Mouse (Mus musculus) kidney, embryonic 16.5 days (tissue): Measurements from ENCODE around the gene Fer1l5. TPM values are rescaled to one million over a fixed set of nuclear protein-coding genes. Genes with fewer than 3 reads are reported as not detected.
A peak's percentile ranks its signal among the peaks of the same experiment; 100 is the strongest.

Experiments
- ATAC-seq: fragments of 200-750 bp; cut with Nextera tagmentation; 2 replicates; pipeline ENCODE4 v1.8.0; 2017; ENCODE audit warnings: moderate TSS enrichment; ENCODE audit not compliant: low FRiP score, low TSS enrichment
- H3K27ac ChIP-seq: fragments of 300-500 bp; sonication (generic); 2 replicates; pipeline ENCODE4 v1.5.1; 2014; ENCODE audit warnings: low read length
- H3K27me3 ChIP-seq: fragments of 300-500 bp; sonication (generic); 2 replicates; pipeline ENCODE4 v1.6.1; 2014; ENCODE audit warnings: low read length, control low read depth, mixed read lengths; ENCODE audit not compliant: insufficient read depth
- H3K36me3 ChIP-seq: fragments of 300-500 bp; sonication (generic); 2 replicates; pipeline ENCODE4 v1.6.1; 2014; ENCODE audit warnings: low read length, control low read depth, mixed read lengths; ENCODE audit not compliant: insufficient read depth
- H3K4me1 ChIP-seq: fragments of 300-500 bp; sonication (generic); 2 replicates; pipeline ENCODE4 v1.6.1; 2014; ENCODE audit warnings: low read length, control low read depth, mixed read lengths; ENCODE audit not compliant: insufficient read depth
- H3K4me2 ChIP-seq: fragments of 300-500 bp; sonication (generic); replicated peaks from 2 replicates; pipeline ENCODE4 v1.6.1; 2014; ENCODE audit warnings: low read depth, low read length
- H3K4me3 ChIP-seq: fragments of 300-500 bp; sonication (generic); 2 replicates; pipeline ENCODE4 v1.5.1; 2014; ENCODE audit warnings: mild to moderate bottlenecking, low read length
- H3K9ac ChIP-seq: fragments of 300-500 bp; sonication (generic); replicated peaks from 2 replicates; pipeline ENCODE4 v1.6.1; 2014; ENCODE audit warnings: low read length
- H3K9me3 ChIP-seq: fragments of 300-500 bp; sonication (generic); 2 replicates; pipeline ENCODE4 v1.6.1; 2016; ENCODE audit warnings: low read length, control low read depth
- WGBS: fragments of 180-500 bp; shearing (Covaris S2); extraction: QIAGEN DNeasy Blood & Tissue Kit; methylation state at CpG from one replicate; pipeline ENCODE4 v1.1.7; 2014; 5-methylcytosine and 5-hydroxymethylcytosine counted together
- polyA plus RNA-seq: library from polyadenylated mRNA; unstranded; fragments of >200 nt; fragmentation: Nextera tagmentation; extraction: Ambion mirVana; gene quantifications from 2 replicates; pipeline ENCODE4 v1.2.1, GENCODE M21; 2015

Fer1l5 gene
- 1.3 and 1.7 TPM in 2 replicates for polyA plus RNA-seq

DNA sequence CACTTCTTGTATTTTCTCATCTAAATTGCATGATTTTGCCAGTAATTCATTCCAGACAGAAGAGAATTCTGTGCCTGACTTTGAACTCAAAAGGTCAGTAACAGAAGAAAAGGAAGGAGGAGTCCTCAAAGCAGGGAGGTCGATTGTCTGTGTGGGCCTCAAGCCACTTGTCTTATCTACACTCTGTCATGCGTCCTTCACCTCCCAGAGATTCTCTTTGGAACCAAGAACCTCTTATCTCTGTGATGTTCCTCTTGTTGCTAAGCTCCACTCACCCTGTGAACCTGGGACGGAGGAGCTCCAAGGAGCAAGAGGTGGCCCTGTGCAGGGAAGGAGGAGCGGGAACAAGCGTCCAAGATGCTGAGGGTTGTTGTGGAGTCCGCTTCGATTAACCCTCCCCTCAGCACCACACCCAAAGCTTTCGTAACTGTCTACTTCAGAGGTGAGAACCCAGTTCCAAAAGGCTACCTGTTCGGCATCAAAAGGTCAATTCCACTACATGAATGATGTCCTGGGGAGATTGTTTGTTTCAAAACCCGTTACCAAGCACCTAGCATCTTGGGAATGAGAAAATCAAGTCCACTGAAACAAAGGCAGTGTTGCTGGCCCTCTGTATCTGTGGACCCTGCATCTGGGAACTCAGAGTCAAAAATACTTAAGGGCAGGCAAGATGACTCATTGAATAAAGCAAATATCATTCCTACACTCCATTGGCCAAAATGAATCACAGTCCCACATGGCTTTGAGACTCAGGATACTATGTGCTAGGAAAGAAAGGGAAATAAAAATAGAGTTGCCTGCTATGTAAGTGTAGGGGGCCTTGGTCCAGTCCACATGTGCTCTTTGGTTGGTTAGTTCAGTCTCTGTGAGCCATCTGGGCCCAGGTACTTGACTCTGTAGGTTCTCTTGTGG, at the start of gene Fer1l5:
Gene Fer1l5 (plus strand): TSS at position 358 of the 912 bp plus-strand sequence.
- H3K27me3 ChIP-seq: no peaks in the 10 kb centered on the region
- H3K9me3 ChIP-seq: no peaks in the 10 kb centered on the region
- no peak within 1 kb of the TSS for H3K9ac ChIP-seq
- H3K4me2 ChIP-seq: no peak within 1 kb of the TSS
- peaks cover 10% of the 10 kb centered on the region for H3K4me1 ChIP-seq
- H3K36me3 ChIP-seq: no peaks in the 10 kb centered on the region
- ATAC-seq: no peak
- no peak within 1 kb of the TSS for H3K4me3 ChIP-seq
- WGBS: 77% methylated on average over 10 of the region's 10 CpGs
- no peak within 1 kb of the TSS for H3K27ac ChIP-seq

DNA sequence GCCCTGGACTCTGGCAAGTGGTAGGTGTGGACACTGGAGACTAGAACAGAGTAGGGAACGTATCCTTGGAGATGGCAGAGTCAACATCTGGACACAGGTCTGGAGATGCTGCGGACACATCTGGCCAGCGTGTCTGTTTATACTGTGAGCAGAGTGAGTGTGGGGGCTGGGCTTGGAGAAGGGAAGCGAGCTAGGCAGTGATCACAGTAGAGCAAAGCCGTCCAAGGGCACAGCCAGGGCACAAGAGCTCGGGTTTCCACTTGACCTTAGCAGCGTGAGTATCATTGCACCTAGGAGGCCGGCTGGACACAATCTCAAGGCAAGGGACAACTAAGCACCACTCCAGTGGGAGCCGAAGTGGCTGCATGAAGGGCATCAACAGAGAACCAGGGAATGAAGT, 49.0 kb upstream of the Fer1l5 start:
- H3K27me3 ChIP-seq: no peaks in the 10 kb centered on the region
- no peak overlapping the region for H3K4me2 ChIP-seq
- H3K9me3 ChIP-seq: no peaks in the 10 kb centered on the region
- 26% methylated on average over 9 of the region's 9 CpGs for WGBS
- H3K9ac ChIP-seq: no peak overlapping the region
- peaks cover 8% of the 10 kb centered on the region; the same call in 1 of the 2 replicates for H3K4me1 ChIP-seq
- no peak overlapping the region for H3K4me3 ChIP-seq
- H3K27ac ChIP-seq: no peak overlapping the region
- peak; percentile 47 for ATAC-seq
- H3K36me3 ChIP-seq: peaks cover 8% of the 10 kb centered on the region

DNA sequence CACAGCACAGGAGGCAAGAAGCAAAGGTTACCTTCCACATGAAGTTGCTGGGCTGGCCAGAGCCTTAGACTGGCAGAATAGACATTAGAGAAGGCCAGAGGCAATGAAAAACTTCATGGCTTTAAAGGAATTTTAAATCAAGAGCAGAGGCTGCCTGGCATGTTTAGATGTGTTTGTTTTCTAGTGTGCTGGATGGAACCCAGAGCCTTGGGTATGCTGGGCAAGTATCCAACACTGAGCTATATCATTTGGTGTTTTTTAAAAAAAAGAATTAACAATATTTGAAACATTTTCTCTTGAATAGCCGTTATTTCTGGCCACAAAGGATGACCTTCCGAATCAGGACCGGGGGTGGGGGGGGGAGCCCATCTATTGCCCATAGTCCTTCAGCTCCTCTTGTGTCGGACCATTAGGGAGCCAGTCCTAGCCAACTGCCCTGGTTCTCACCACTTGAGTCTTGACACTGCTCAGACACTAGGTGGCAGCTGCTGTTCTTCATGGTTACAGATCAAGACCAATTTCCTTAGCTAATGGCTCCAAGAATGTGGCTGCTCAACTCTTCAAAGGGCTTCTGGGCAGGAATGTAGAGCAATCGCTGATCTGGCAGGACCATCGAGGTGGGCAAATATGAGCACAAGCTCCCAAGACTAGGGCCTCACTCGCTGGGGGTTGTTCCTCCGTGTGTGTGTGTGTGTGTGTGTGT, 48.2 kb upstream of the Fer1l5 start:
- Histone ChIP-seq H3K36me3 (peaks cover 7% of the 10 kb centered on the region; the same call in 1 of the 2 replicates), H3K4me3 (no peak overlapping the region), H3K27me3 (no peaks in the 10 kb centered on the region), H3K4me1 (peaks cover 8% of the 10 kb centered on the region; the same call in 1 of the 2 replicates), H3K9ac (no peak overlapping the region), H3K9me3 (no peaks in the 10 kb centered on the region), H3K4me2 (no peak overlapping the region), H3K27ac (no peak overlapping the region)
- WGBS: 39% methylated on average over 8 of the region's 8 CpGs
- no peak; the same call in 1 of the 2 replicates for ATAC-seq

DNA sequence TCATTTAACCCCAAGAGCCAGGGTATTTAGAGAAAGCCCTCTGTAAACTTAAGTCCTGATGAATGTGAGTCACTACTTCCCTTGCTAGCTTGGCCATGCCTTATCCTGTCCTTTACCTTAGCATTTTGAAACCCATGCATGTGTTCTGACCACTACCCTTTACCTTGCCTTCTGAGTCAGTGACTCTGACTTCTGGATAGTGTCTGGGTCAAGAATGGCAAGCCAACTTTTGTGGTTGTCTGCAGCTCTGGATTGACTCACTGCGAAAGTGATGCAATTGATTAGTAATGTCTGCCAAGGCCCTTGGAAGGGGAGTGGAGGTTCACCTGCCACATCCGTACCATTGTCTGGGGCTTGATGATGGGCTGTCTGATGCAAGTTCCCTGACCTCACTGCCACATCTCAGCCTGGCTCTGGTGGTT, 46.2 kb upstream of the Fer1l5 start:
- 95% methylated on average over 2 of the region's 2 CpGs for WGBS
- no peak for ATAC-seq
- Histone ChIP-seq H3K4me2 (no peak overlapping the region), H3K9ac (no peak overlapping the region), H3K4me1 (peaks cover 8% of the 10 kb centered on the region; the same call in 1 of the 2 replicates), H3K27me3 (no peaks in the 10 kb centered on the region), H3K9me3 (no peaks in the 10 kb centered on the region), H3K36me3 (peaks cover 8% of the 10 kb centered on the region; the same call in 1 of the 2 replicates), H3K27ac (no peak overlapping the region), H3K4me3 (no peak overlapping the region)

DNA sequence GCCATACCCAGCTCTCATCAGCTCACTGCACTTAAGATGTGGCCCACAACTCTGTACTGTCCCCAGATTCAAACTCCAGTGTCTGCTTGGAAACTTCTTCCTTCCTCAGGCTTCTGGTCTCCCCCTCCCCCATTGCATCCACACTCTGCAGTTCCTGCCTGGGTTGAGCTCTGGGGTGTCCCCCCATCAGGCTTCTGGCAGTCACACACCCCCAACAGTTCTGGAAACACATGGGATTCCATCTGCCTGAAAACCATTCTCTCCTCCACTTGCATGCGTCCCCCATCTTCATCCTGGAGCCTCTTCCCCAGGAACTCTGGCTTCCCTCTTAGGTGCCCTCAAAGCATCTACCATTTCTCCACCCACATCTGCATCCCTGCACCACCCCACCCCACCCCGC, 45.3 kb upstream of the Fer1l5 start:
- 100% methylated on average over 2 of the region's 2 CpGs for WGBS
- Histone ChIP-seq H3K9me3 (no peaks in the 10 kb centered on the region), H3K4me3 (no peak overlapping the region), H3K36me3 (peaks cover 8% of the 10 kb centered on the region; the same call in 1 of the 2 replicates), H3K27ac (no peak overlapping the region), H3K9ac (no peak overlapping the region), H3K4me2 (no peak overlapping the region), H3K27me3 (no peaks in the 10 kb centered on the region), H3K4me1 (peaks cover 8% of the 10 kb centered on the region; the same call in 1 of the 2 replicates)
- no peak for ATAC-seq

DNA sequence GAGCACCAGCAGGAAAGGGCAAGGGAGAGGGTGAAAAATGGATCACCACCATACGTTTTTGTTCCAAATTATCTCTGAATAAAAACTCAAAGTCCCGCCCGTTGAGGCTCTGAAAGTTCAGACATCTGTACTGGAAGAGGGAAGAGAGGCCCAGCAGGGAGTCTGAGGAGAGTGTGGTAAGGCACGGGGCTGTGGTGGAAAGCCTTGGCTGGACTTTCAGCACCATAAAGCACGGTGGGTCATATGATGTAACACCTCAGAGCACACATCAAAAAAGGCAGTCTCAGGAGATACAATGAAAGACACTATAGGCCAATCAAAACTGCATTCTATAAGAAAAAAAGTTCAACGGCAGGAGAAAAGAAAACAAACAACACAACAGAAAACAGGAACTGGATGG, 40.3 kb upstream of the Fer1l5 start:
- no peak for ATAC-seq
- no peak overlapping the region for H3K4me3 ChIP-seq
- WGBS: 64% methylated on average over 6 of the region's 6 CpGs
- no peaks in the 10 kb centered on the region for H3K9me3 ChIP-seq
- no peaks in the 10 kb centered on the region for H3K27me3 ChIP-seq
- H3K27ac ChIP-seq: no peak overlapping the region
- H3K4me2 ChIP-seq: no peak overlapping the region
- H3K4me1 ChIP-seq: no peaks in the 10 kb centered on the region
- H3K9ac ChIP-seq: no peak overlapping the region
- peaks cover 22% of the 10 kb centered on the region for H3K36me3 ChIP-seq

DNA sequence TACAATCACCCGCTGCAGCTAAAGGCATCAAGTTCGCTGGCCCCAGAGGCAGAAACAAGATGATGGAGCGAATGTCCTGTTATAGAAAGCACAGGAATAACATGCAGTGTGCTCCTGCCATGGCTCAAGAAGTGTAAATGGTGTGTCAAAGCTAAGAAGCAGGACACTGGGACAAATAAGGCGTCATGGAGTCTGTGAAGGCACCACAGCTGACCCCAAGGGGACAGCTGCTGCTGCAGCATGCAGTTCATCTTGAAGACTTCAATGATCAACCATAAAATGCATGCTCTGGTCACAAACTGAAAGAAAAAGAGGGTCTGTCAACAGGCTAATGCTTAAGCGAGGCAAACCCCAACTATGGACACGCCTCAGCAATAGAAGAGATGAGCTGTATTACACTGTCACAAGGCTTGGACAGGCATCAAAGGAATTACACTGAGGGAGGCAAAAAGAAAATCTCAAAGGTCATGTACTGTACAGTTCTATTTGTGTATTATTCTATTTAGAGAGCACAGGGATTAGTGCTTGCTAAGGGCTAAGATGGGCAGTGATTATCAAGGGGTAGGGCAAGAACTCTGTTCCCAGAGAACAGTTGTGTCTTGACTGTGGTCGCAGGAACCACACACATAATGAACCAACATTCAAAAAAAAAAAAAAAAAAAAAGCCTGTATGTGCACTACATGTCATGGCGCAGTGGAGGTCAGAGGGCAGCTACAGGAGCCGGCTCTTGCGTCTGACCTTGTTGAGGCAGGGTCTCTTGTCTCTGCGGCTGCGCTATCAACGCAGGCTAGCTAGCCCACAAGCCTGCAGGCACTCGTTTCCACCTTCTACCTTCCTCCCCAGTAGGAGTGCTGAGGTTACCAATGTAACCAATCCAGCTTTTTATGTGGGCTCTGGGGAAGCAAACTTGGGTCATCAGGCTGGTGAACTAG, 38.9 kb upstream of the Fer1l5 start:
- H3K27me3 ChIP-seq: no peaks in the 10 kb centered on the region
- no peak overlapping the region for H3K27ac ChIP-seq
- no peak overlapping the region for H3K4me2 ChIP-seq
- ATAC-seq: no peak
- H3K9me3 ChIP-seq: no peaks in the 10 kb centered on the region
- 80% methylated on average over 14 of the region's 14 CpGs for WGBS
- H3K4me1 ChIP-seq: no peaks in the 10 kb centered on the region
- no peak overlapping the region for H3K9ac ChIP-seq
- peaks cover 37% of the 10 kb centered on the region for H3K36me3 ChIP-seq
- no peak overlapping the region for H3K4me3 ChIP-seq

DNA sequence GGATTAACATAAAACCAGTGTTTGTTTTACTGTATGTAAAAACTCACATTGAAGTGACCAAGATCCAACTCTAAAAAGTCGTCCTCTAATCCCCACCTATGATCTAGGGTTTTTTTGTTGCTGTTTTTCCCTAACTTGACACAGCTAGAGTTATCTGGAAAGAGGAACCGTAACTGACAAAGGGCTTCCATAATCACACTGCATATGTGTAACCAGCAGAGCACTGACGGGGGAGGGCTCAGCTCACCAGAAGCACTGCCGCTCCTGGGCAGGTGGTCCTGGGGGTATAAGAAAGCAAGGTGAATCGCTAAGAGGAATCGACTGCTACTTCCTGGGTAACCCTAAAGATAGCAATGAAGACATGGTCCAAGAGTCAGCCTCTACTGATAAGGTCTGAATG, 29.5 kb upstream of the Fer1l5 start:
- no peaks in the 10 kb centered on the region for H3K4me1 ChIP-seq
- no peaks in the 10 kb centered on the region for H3K27me3 ChIP-seq
- H3K9ac ChIP-seq: no peak overlapping the region
- H3K4me3 ChIP-seq: no peak overlapping the region
- no peak for ATAC-seq
- no peaks in the 10 kb centered on the region for H3K9me3 ChIP-seq
- H3K27ac ChIP-seq: no peak overlapping the region
- 95% methylated on average over 6 of the region's 6 CpGs for WGBS
- H3K4me2 ChIP-seq: no peak overlapping the region
- peaks cover 88% of the 10 kb centered on the region for H3K36me3 ChIP-seq

DNA sequence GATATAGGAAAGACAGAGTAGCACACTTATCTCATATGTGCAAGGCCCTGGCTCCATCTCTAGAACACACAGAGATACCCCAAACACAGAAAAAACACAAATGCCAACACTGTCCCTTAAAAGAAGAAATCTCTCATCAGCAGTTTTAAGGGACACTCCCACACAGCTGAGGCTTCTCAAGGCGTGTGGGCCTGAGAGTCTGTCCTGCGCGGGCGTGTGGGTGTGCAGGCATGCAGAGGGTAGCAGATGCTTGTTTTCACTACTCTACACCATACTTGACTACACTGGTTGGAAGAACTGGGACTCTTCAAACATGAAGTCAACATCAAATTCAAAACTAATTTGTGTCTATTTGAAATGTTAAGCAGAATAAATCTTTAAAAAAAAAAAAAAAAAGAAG, 19.7 kb upstream of the Fer1l5 start:
- WGBS: 57% methylated on average over 4 of the region's 4 CpGs
- H3K27me3 ChIP-seq: no peaks in the 10 kb centered on the region
- no peaks in the 10 kb centered on the region for H3K9me3 ChIP-seq
- H3K27ac ChIP-seq: no peak overlapping the region
- ATAC-seq: no peak
- no peak overlapping the region for H3K4me2 ChIP-seq
- no peak overlapping the region for H3K9ac ChIP-seq
- peaks cover 86% of the 10 kb centered on the region for H3K36me3 ChIP-seq
- no peaks in the 10 kb centered on the region for H3K4me1 ChIP-seq
- H3K4me3 ChIP-seq: no peak overlapping the region
